Mouse (Mus musculus) left cerebral cortex, adult 2 months (tissue): Measurements from ENCODE around the gene Olfr775. TPM values are rescaled to one million over a fixed set of nuclear protein-coding genes. Genes with fewer than 3 reads are reported as not detected.
A peak's percentile ranks its signal among the peaks of the same experiment; 100 is the strongest.

Experiments
- DNase-seq, 2 experiments: peaks; one replicate each; pipeline ENCODE4 v3.0.0; 2021 to 2022; ENCODE audit warnings: low spot score in 2 of 2, mixed read lengths in 1 of 2; ENCODE audit errors: extremely low spot score in 1 of 2
- H3K27ac ChIP-seq: fragments of 200-600 bp; 2 replicates; pipeline ENCODE4 v1.8.1; 2022
- H3K4me3 ChIP-seq: fragments of 200-600 bp; 2 replicates; pipeline ENCODE4 v1.8.1; 2022
- CTCF ChIP-seq: fragments of 200-600 bp; IDR thresholded peaks from 2 replicates; pipeline ENCODE4 v1.8.1; 2022; ENCODE audit warnings: antibody characterized with exemption, mild to moderate bottlenecking, moderate library complexity
- intact Hi-C: fragments of 180-260 bp; cut with DNase I; formaldehyde crosslinking; loops from one replicate; pipeline ENCODE4 v1.15.1; 2025
- long read RNA-seq, 2 experiments: library from polyadenylated mRNA; stranded (forward); transcript quantifications; one replicate each; pipeline ENCODE4 v2.0.0; 2021; ENCODE audit warnings: borderline mapping rate in 2 of 2
- total RNA-seq, 2 experiments: library from RNA; stranded (reverse); gene quantifications; 2 replicates each; pipeline ENCODE4 v1.2.3; 2021

Olfr775 gene
- total RNA-seq, result under 1 TPM; 0.09 to 0.16 TPM
- long read RNA-seq, experiment 1, result 0 reads
- long read RNA-seq, experiment 2, result 0 reads

DNA sequence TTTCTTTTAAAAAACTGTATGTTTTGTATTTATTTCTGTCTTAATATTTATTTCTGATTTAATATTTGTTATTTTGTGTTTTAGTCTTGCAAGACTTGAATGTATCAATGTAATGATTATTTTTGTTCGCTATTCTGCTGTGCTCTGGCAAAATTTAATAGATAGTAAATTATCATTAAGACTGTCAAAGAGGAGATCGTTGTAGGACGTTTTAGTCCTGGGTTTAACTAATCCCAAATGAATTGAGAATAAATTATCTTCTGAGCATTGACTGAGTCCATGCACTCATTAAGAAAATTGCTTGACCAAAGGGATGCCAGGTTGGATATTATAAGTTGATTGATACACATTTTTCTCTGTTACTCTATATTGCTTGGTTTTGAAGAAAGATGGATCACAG is at the start of gene Olfr775:
Olfr775 (plus strand) TSS at position 301 of the 400 bp plus-strand sequence.
- no peak within 1 kb of the TSS for H3K27ac ChIP-seq
- TF ChIP-seq CTCF, result no peak
- H3K4me3 ChIP-seq, result no peak within 1 kb of the TSS
- DNase-seq, result no peak
- intact Hi-C loops, result no loop called here

DNA sequence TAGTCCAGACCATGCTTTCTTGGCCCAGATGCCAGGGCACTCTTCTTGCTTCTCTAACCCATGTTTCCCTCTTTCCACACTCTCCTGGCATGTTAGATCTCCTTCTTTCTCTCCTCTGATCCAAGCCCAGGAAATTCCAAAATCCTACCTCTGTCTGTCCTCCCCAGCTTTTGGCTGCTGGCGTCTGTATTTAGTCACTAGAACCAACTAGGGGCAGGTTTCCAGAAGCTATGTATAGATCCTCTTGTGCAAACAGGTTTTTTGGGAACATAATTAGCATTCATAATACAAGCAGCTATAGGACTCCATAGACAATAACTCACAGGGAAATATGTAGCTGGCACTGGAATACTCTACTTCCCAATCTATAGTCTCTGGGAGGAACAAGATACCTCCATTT is 17.5 kb upstream of the Olfr775 start:
- Histone ChIP-seq H3K4me3 (no peak overlapping the region), H3K27ac (no peak overlapping the region)
- no peak for TF ChIP-seq CTCF
- DNase-seq, result peak in 1 of 2 experiments; percentile 11
- intact Hi-C loops, result no loop called here

DNA sequence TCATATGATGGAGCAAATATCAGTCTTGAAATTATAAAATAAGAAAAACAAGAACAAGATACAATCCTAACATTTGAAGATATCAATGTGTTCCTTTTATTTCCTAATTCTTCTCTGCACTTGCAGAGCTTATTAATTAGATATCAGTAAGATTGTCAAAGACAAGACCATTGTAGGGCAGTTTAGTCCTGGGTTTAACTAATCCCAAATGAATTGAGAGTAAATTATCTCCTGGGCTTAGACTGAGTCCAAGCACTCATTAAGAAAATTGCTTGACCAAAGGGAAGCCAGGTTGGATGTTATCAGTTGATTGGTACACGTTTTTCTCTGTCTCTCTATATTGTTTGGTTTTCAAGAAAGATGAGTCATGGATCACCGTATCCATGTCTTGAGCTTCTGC is 12.3 kb upstream of the Olfr775 start, which contains the start of gene Olfr774:
Olfr774 (plus strand) TSS at position 301 of the 400 bp plus-strand sequence.
- TF ChIP-seq CTCF, result no peak
- intact Hi-C loops, result no loop called here
- no peak for DNase-seq
- no peak within 1 kb of the TSS for H3K4me3 ChIP-seq
- no peak within 1 kb of the TSS for H3K27ac ChIP-seq

DNA sequence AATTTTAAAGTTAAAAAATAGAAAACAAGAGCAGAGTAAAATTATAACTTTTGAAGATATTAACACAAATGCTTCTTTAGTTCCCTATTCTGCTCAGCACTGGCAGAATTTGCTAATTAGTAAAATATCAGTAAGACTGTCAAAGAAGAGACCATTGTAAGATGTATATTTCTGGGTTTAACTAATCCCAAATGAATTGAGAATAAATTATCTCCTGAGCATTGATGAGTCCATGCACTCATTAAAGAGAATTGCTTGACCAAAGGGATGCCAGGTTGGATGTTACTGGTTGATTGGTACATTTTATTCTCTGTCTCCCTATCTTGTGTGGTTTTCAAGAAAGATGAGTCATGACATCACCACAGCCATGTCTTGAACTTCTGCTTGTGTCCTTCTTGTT is 10.6 kb downstream of the Olfr775 start, which contains the start of gene Olfr776:
Olfr776 (plus strand) TSS at position 301 of the 400 bp plus-strand sequence.
- no peak within 1 kb of the TSS for H3K4me3 ChIP-seq
- intact Hi-C loops, result no loop called here
- TF ChIP-seq CTCF, result no peak
- no peak within 1 kb of the TSS for H3K27ac ChIP-seq
- no peak for DNase-seq

DNA sequence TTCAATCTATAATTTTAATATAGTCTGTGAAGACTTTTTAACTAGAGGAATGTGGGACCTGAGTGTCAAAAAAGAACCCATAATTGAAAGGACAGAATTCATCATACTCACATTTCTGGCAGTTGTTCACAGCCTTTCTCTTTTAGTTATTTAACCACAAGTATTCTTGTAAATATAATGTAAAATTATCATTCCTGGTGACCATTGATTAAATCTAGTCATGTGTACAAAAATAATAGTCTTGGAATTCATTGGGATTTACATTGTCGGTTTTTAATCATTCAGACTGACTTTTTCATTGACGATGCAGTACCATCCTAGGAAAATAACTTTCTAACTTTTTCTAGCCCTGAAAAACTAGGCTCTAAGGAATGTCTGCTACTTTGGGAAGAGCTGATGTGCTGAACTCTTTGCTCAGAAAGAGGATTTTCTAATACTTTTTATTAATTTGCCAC is 22.9 kb downstream of the Olfr775 start, which contains the start of gene Olfr777:
Olfr777 (minus strand) TSS at position 405 of the 455 bp plus-strand sequence.
- H3K4me3 ChIP-seq, result no peak within 1 kb of the TSS
- TF ChIP-seq CTCF, result no peak
- no peak within 1 kb of the TSS for H3K27ac ChIP-seq
- intact Hi-C loops, result no loop called here
- no peak for DNase-seq

Other genes with a start within 250 kb of the Olfr775 start
- not detected for gene Olfr763, start 237.6 kb upstream of the Olfr775 start, total RNA-seq
- not detected for gene Olfr764-ps1, start 208.5 kb upstream of the Olfr775 start, total RNA-seq
- gene Olfr765, start 198.4 kb upstream of the Olfr775 start, total RNA-seq, result not detected
- not detected for gene Olfr766-ps1, start 179.4 kb upstream of the Olfr775 start, total RNA-seq
- gene Olfr767, start 165.5 kb upstream of the Olfr775 start, total RNA-seq, result not detected
- not detected for gene Olfr768, start 149.0 kb upstream of the Olfr775 start, total RNA-seq
- gene Olfr769, start 130.6 kb upstream of the Olfr775 start, total RNA-seq, result not detected
- not detected for gene Olfr770, start 109.4 kb upstream of the Olfr775 start, total RNA-seq
- gene Olfr771, start 83.7 kb upstream of the Olfr775 start, total RNA-seq, result not detected
- not detected for gene Olfr772, start 70.5 kb upstream of the Olfr775 start, total RNA-seq
- not detected for gene Olfr773, start 61.0 kb upstream of the Olfr775 start, total RNA-seq
- not detected for gene Olfr774, start 12.2 kb upstream of the Olfr775 start, total RNA-seq
- gene Olfr776, start 10.7 kb downstream of the Olfr775 start, total RNA-seq, result not detected
- not detected for gene Olfr777, start 23.1 kb downstream of the Olfr775 start, total RNA-seq
- gene Olfr780, start 69.7 kb downstream of the Olfr775 start, total RNA-seq, result not detected
- not detected for gene Olfr781, start 80.4 kb downstream of the Olfr775 start, total RNA-seq
- not detected for gene Olfr782, start 100.4 kb downstream of the Olfr775 start, total RNA-seq
- under 1 TPM in 1 of 2 experiments, not detected in 1; 0.21 TPM for gene Olfr784, start 135.7 kb downstream of the Olfr775 start, total RNA-seq
- gene Olfr785, start 157.0 kb downstream of the Olfr775 start, total RNA-seq, result not detected
- gene Olfr786, start 178.9 kb downstream of the Olfr775 start, total RNA-seq, result not detected
- gene Olfr787, start 213.4 kb downstream of the Olfr775 start, total RNA-seq, result not detected
- not detected for gene Olfr788, start 222.6 kb downstream of the Olfr775 start, total RNA-seq
- gene Olfr789, start 236.3 kb downstream of the Olfr775 start, total RNA-seq, result not detected